Mouse (Mus musculus) lung, embryonic 16.5 days (tissue): Measurements from ENCODE around the gene Tpcn2. TPM values are rescaled to one million over a fixed set of nuclear protein-coding genes. Genes with fewer than 3 reads are reported as not detected.

ENCODE experiments used
- ATAC-seq: fragments of 200-750 bp; cut with Nextera tagmentation; 2 replicates; pipeline ENCODE4 v1.8.0; 2017; ENCODE audit warnings: low read depth, mild to moderate bottlenecking, moderate library complexity
- H3K27ac ChIP-seq: fragments of 300-500 bp; sonication (generic); 2 replicates; pipeline ENCODE4 v1.5.1; 2014; ENCODE audit warnings: mild to moderate bottlenecking, control low read depth, low read length
- H3K27me3 ChIP-seq: fragments of 300-500 bp; sonication (generic); 2 replicates; pipeline ENCODE4 v1.6.1; 2014; ENCODE audit warnings: low read depth, low read length, mixed read lengths; ENCODE audit not compliant: control insufficient read depth, insufficient read depth
- H3K36me3 ChIP-seq: fragments of 300-500 bp; sonication (generic); 2 replicates; pipeline ENCODE4 v1.6.1; 2014; ENCODE audit warnings: low read length; ENCODE audit not compliant: control insufficient read depth, insufficient read depth
- H3K4me1 ChIP-seq: fragments of 300-500 bp; sonication (generic); replicated peaks from 2 replicates; pipeline ENCODE4 v1.6.1; 2014; ENCODE audit warnings: low read length, mixed read lengths; ENCODE audit not compliant: control insufficient read depth, insufficient read depth
- H3K4me2 ChIP-seq: fragments of 300-500 bp; sonication (generic); 2 replicates; pipeline ENCODE4 v1.6.1; 2014; ENCODE audit warnings: low read depth, low read length, control low read depth
- H3K4me3 ChIP-seq: fragments of 300-500 bp; sonication (generic); 2 replicates; pipeline ENCODE4 v1.5.1; 2014; ENCODE audit warnings: mild to moderate bottlenecking, low read length, control low read depth
- H3K9ac ChIP-seq: fragments of 300-500 bp; sonication (generic); 2 replicates; pipeline ENCODE4 v1.6.1; 2014; ENCODE audit warnings: low read length, control low read depth
- H3K9me3 ChIP-seq: fragments of 300-500 bp; sonication (generic); 2 replicates; pipeline ENCODE4 v1.6.1; 2016; ENCODE audit warnings: low read length; ENCODE audit not compliant: control insufficient read depth
- WGBS: fragments of 180-500 bp; shearing (Covaris S2); extraction: QIAGEN DNeasy Blood & Tissue Kit; methylation state at CpG from one replicate; pipeline ENCODE4 v1.1.7; 2014; 5-methylcytosine and 5-hydroxymethylcytosine counted together
- polyA plus RNA-seq: library from polyadenylated mRNA; unstranded; fragments of >200 nt; fragmentation: Nextera tagmentation; extraction: Ambion mirVana; gene quantifications from 2 replicates; pipeline ENCODE4 v1.2.1, GENCODE M21; 2015

Tpcn2 gene
- polyA plus RNA-seq, 1 experiment from 2014 or later, result 12.3 TPM

- no peak overlapping the region for H3K4me2 ChIP-seq
- no peaks in the 10 kb centered on the region for H3K4me1 ChIP-seq
- H3K9ac ChIP-seq, result no peak overlapping the region
- H3K27me3 ChIP-seq, result no peaks in the 10 kb centered on the region
- 51% methylated on average over 3 of the region's 3 CpGs for WGBS
- H3K4me3 ChIP-seq, result no peak overlapping the region
- H3K36me3 ChIP-seq, result peaks cover 4% of the 10 kb centered on the region
- no peak for ATAC-seq
- H3K9me3 ChIP-seq, result no peaks in the 10 kb centered on the region
- no peak overlapping the region for H3K27ac ChIP-seq
These were observed 29.7 kb downstream of the Tpcn2 start for GRCm38 (mm10) chr7:145253986-145254630.

DNA sequence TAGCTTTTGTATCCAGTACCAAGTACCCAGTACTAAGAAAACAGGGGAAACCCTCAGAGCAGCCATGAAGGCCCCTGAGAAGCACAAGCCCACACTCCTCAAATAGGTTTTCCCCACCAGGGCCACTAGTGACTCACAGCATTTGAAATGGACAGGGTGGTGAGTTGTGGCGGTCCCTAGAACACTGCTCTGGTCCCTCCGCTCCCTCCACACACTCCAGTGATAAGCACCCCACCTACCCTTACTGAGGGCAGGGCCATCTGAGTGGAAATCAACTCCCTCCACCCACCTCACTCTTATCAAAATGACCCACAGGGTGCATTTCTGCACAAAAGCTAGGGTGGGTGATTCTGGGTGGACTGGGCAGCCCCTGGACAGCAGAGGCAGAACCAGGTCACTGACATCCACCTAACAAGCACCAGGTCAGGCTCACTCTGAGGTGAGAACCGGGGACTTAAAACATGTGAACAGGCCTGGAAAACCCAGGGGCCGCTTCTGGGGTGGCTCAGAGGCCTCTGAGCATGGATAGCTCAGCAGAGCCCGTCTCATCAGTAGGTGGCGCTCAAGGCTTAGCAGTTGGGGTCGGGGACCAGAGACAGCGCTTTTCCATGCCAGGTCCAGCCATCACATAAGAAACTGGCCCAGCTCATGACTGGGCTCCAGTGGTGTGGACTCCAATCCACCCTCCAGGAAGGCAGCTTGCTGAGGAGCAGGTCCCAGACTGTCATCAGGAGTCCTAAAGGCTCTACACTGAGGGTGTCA lies 30.9 kb downstream of the Tpcn2 start:
- H3K4me1 ChIP-seq, result no peaks in the 10 kb centered on the region
- H3K9ac ChIP-seq, result no peak overlapping the region
- WGBS, result 26% methylated on average over 8 of the region's 8 CpGs
- H3K36me3 ChIP-seq, result peaks cover 4% of the 10 kb centered on the region; the same call in 1 of the 2 replicates
- no peaks in the 10 kb centered on the region for H3K27me3 ChIP-seq
- no peak overlapping the region for H3K4me2 ChIP-seq
- no peak overlapping the region for H3K27ac ChIP-seq
- peak; percentile 73 for ATAC-seq
- H3K4me3 ChIP-seq, result no peak overlapping the region
- H3K9me3 ChIP-seq, result no peaks in the 10 kb centered on the region

GRCm38 (mm10) chr7:145250225-145250624 lies 33.6 kb downstream of the Tpcn2 start:
- Histone ChIP-seq H3K9ac (no peak overlapping the region), H3K27me3 (no peaks in the 10 kb centered on the region), H3K27ac (no peak overlapping the region), H3K4me3 (no peak overlapping the region), H3K36me3 (no peaks in the 10 kb centered on the region; the same call in 1 of the 2 replicates), H3K4me1 (no peaks in the 10 kb centered on the region), H3K4me2 (no peak overlapping the region), H3K9me3 (no peaks in the 10 kb centered on the region)
- no peak for ATAC-seq
- 57% methylated on average over 9 of the region's 9 CpGs for WGBS

DNA sequence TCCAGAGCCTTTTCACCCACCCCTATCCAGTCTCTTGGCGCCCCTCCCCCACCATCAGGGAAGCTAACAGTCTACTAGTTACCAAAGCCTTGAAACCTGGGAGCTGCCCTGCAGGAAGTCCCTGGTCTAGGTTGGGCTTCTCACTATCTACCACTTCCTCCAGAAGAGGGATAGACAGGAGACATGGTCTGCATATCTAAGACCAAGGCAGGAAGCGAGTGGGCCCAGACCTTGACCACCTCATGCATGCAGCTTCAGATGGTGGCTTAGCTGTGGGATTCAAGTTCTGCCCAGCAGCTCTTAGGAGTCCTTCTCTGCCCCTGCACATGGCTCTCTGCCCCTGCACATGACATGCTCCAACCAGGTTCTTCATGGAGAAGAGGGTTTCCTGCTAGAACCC lies 34.9 kb downstream of the Tpcn2 start:
- no peak overlapping the region for H3K9ac ChIP-seq
- WGBS, result 79% methylated on average over 2 of the region's 2 CpGs
- H3K4me2 ChIP-seq, result no peak overlapping the region
- no peak for ATAC-seq
- no peaks in the 10 kb centered on the region for H3K27me3 ChIP-seq
- H3K4me1 ChIP-seq, result no peaks in the 10 kb centered on the region
- no peaks in the 10 kb centered on the region for H3K36me3 ChIP-seq
- H3K27ac ChIP-seq, result no peak overlapping the region
- no peaks in the 10 kb centered on the region for H3K9me3 ChIP-seq
- H3K4me3 ChIP-seq, result no peak overlapping the region

DNA sequence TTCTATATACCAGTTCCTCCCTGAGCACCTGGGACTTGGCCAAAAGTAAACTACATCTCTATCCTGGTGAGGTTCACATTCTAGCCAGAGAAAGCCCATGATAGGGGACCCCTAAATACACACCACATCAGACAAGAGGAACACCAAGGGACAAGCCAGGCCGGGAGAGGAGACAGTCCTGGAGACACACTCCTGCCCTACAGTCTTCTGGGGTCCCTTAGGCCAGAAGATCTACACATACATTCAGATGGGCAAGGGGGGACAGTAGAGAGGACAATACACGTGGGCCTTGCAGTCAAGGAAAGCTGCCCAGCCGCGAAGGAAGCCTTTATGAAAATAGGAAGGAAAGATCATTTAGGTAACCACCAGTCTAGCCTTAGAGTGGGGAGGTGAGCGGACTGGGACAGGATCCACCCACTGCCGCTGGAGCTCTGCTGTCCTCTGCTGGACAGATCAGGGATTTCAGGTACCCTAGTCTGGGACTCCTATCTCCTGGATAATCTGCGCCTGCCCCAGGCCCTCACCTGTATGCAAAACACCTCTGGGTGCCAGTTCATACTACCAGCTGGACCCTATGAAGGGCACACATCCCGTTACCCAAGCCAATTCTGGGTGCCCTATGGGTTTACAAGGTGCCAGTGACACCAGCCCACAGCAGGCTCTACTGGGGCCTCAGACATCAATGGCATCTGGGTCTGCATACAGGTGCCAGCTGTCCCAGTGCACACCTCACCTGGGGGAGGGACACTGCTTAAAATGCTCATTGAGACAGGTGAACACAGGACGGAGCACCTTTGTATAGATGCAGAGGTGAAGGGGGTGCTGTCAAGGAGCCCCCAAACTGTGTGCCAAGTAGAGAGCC lies 40.7 kb downstream of the Tpcn2 start:
- Histone ChIP-seq H3K36me3 (no peaks in the 10 kb centered on the region), H3K9ac (no peak overlapping the region), H3K9me3 (no peaks in the 10 kb centered on the region), H3K4me1 (peaks cover 17% of the 10 kb centered on the region), H3K27me3 (no peaks in the 10 kb centered on the region), H3K4me2 (no peak overlapping the region), H3K4me3 (no peak overlapping the region), H3K27ac (no peak overlapping the region)
- peak; percentile 73 for ATAC-seq
- WGBS, result 9% methylated on average over 9 of the region's 9 CpGs

DNA sequence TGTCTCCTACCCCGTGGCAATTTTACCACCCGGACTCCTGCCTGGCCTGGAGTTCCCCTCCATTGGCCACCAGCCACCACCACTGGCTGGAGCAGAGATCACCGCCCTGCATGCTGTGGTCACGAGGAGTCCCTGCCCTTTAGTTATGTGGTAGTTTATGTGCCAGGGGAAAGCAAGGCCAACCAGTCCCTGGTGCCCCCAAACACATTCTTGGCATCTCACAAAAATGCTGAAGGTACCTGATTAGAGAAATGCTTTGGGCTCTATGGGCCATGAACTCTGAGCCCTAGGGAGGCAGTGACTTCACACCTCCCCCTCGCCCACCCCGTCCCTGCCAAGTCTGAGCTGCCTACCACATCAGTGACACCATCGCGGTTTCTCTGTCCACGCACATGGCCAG lies 41.8 kb downstream of the Tpcn2 start:
- Histone ChIP-seq H3K4me2 (no peak overlapping the region), H3K4me3 (no peak overlapping the region), H3K27me3 (no peaks in the 10 kb centered on the region), H3K4me1 (peaks cover 17% of the 10 kb centered on the region), H3K27ac (no peak overlapping the region), H3K36me3 (no peaks in the 10 kb centered on the region), H3K9me3 (no peaks in the 10 kb centered on the region), H3K9ac (no peak overlapping the region)
- ATAC-seq, result no peak
- 56% methylated on average over 9 of the region's 9 CpGs for WGBS

- H3K27me3 ChIP-seq, result no peaks in the 10 kb centered on the region
These were observed 42.9 kb downstream of the Tpcn2 start for GRCm38 (mm10) chr7:145240929-145241328.

GRCm38 (mm10) chr7:145239736-145240505 lies 43.9 kb downstream of the Tpcn2 start:
- H3K4me3 ChIP-seq, result no peak overlapping the region
- 47% methylated on average over 8 of the region's 8 CpGs for WGBS
- H3K36me3 ChIP-seq, result no peaks in the 10 kb centered on the region
- peaks cover 17% of the 10 kb centered on the region for H3K4me1 ChIP-seq
- peak overlapping the region; percentile 49 for H3K27ac ChIP-seq
- H3K9ac ChIP-seq, result no peak overlapping the region
- no peak overlapping the region for H3K4me2 ChIP-seq
- ATAC-seq, result peak; percentile 53
- no peaks in the 10 kb centered on the region for H3K27me3 ChIP-seq
- H3K9me3 ChIP-seq, result no peaks in the 10 kb centered on the region

More at GRCm38 (mm10) chr7:145240929-145241328, 42.9 kb downstream of the Tpcn2 start:
- no peaks in the 10 kb centered on the region for H3K36me3 ChIP-seq
- H3K27ac ChIP-seq, result no peak overlapping the region
- H3K4me3 ChIP-seq, result no peak overlapping the region
- H3K9me3 ChIP-seq, result no peaks in the 10 kb centered on the region
- 80% methylated on average over 4 of the region's 4 CpGs for WGBS
- H3K4me2 ChIP-seq, result no peak overlapping the region
- ATAC-seq, result no peak
- H3K9ac ChIP-seq, result no peak overlapping the region
- H3K4me1 ChIP-seq, result peaks cover 17% of the 10 kb centered on the region
